Mouse (Mus musculus): ENCODE measurements at regions not wholly inside any gene's neighbourhood (a gene's known extent, or its start where the extent isn't known, plus 50 kb on each side); places are given as distances from the start of the nearest gene placed in this dataset.

GRCm38 (mm10) chr1:57470356-57470755 lies 63.5 kb upstream of the Tyw5 start:
- Histone ChIP-seq H3K27me3 (no peaks in the 10 kb centered on the region), H3K9ac (no peak overlapping the region), H3K4me1 (no peaks in the 10 kb centered on the region), H3K36me3 (no peaks in the 10 kb centered on the region), H3K9me3 (no peaks in the 10 kb centered on the region), H3K4me3 (no peak overlapping the region), H3K27ac (no peak overlapping the region), H3K4me2 (replicated peaks) (no peak overlapping the region)
- 81% methylated on average over 1 of the region's 1 CpGs for WGBS
- no peak for ATAC-seq (ENCODE audit: insufficient number of reproducible peaks, insufficient read depth, low FRiP score, low TSS enrichment)

GRCm38 (mm10) chr1:57472235-57472634 lies 65.3 kb upstream of the Tyw5 start:
- Histone ChIP-seq H3K4me3 (no peak overlapping the region), H3K27ac (no peak overlapping the region), H3K4me2 (replicated peaks) (no peak overlapping the region), H3K27me3 (no peaks in the 10 kb centered on the region), H3K4me1 (peaks cover 3% of the 10 kb centered on the region), H3K9me3 (no peaks in the 10 kb centered on the region), H3K36me3 (no peaks in the 10 kb centered on the region), H3K9ac (no peak overlapping the region)
- 61% methylated on average over 1 of the region's 1 CpGs for WGBS
- no peak for ATAC-seq (ENCODE audit: insufficient number of reproducible peaks, insufficient read depth, low FRiP score, low TSS enrichment)

GRCm38 (mm10) chr1:57477725-57478124 lies 70.8 kb upstream of the Tyw5 start:
- 0 out of 2 replicates have a peak overlapping the region, but pooled peaks have one; percentile 11 for H3K4me2 ChIP-seq (replicated peaks)
- peak overlapping the region; percentile 55; the same call in 1 of the 2 replicates for H3K27ac ChIP-seq
- H3K4me1 ChIP-seq: peaks cover 23% of the 10 kb centered on the region
- no peak for ATAC-seq (ENCODE audit: insufficient number of reproducible peaks, insufficient read depth, low FRiP score, low TSS enrichment)
- 18% methylated on average over 1 of the region's 1 CpGs for WGBS
- no peak overlapping the region for H3K4me3 ChIP-seq
- H3K27me3 ChIP-seq: no peaks in the 10 kb centered on the region
- H3K9ac ChIP-seq: no peak overlapping the region
- H3K36me3 ChIP-seq: no peaks in the 10 kb centered on the region
- H3K9me3 ChIP-seq: no peaks in the 10 kb centered on the region

- H3K27ac ChIP-seq: peak overlapping the region; percentile 55; the same call in 1 of the 2 replicates
These were observed 71.2 kb upstream of the Tyw5 start for GRCm38 (mm10) chr1:57478151-57478550.

GRCm38 (mm10) chr1:57478800-57479199 lies 71.9 kb upstream of the Tyw5 start:
- no peak for ATAC-seq (ENCODE audit: insufficient number of reproducible peaks, insufficient read depth, low FRiP score, low TSS enrichment)
- Histone ChIP-seq H3K9me3 (no peaks in the 10 kb centered on the region), H3K4me3 (no peak overlapping the region), H3K9ac (no peak overlapping the region), H3K4me1 (peaks cover 23% of the 10 kb centered on the region), H3K4me2 (replicated peaks) (no peak overlapping the region), H3K27ac (peak overlapping the region; percentile 60; the same call in 1 of the 2 replicates), H3K36me3 (no peaks in the 10 kb centered on the region), H3K27me3 (no peaks in the 10 kb centered on the region)
- 89% methylated on average over 1 of the region's 1 CpGs for WGBS

More at GRCm38 (mm10) chr1:57478151-57478550, 71.2 kb upstream of the Tyw5 start:
- no peak for ATAC-seq (ENCODE audit: insufficient number of reproducible peaks, insufficient read depth, low FRiP score, low TSS enrichment)
- Histone ChIP-seq H3K4me1 (peaks cover 23% of the 10 kb centered on the region), H3K36me3 (no peaks in the 10 kb centered on the region), H3K4me2 (replicated peaks) (no peak overlapping the region), H3K9ac (no peak overlapping the region), H3K4me3 (no peak overlapping the region), H3K9me3 (no peaks in the 10 kb centered on the region), H3K27me3 (no peaks in the 10 kb centered on the region)
- 36% methylated on average over 2 of the region's 2 CpGs for WGBS

- Histone ChIP-seq H3K4me1 (peaks cover 23% of the 10 kb centered on the region), H3K27ac (no peak overlapping the region), H3K27me3 (no peaks in the 10 kb centered on the region), H3K4me3 (no peak overlapping the region), H3K36me3 (no peaks in the 10 kb centered on the region), H3K9ac (no peak overlapping the region), H3K4me2 (replicated peaks) (no peak overlapping the region), H3K9me3 (no peaks in the 10 kb centered on the region)
- no peak for ATAC-seq (ENCODE audit: insufficient number of reproducible peaks, insufficient read depth, low FRiP score, low TSS enrichment)
- 41% methylated on average over 4 of the region's 4 CpGs for WGBS
These were observed 72.7 kb upstream of the Tyw5 start for GRCm38 (mm10) chr1:57479566-57479965.

GRCm38 (mm10) chr1:57489176-57489575 lies 82.3 kb upstream of the Tyw5 start:
- no peak for ATAC-seq (ENCODE audit: insufficient number of reproducible peaks, insufficient read depth, low FRiP score, low TSS enrichment)
- Histone ChIP-seq H3K27ac (no peak overlapping the region), H3K4me3 (no peak overlapping the region), H3K4me1 (no peaks in the 10 kb centered on the region), H3K9me3 (no peaks in the 10 kb centered on the region), H3K27me3 (no peaks in the 10 kb centered on the region), H3K36me3 (no peaks in the 10 kb centered on the region), H3K9ac (no peak overlapping the region), H3K4me2 (replicated peaks) (no peak overlapping the region)
- 77% methylated on average over 2 of the region's 2 CpGs for WGBS

- H3K36me3 ChIP-seq: no peaks in the 10 kb centered on the region
- no peak overlapping the region for H3K27ac ChIP-seq
- WGBS: 65% methylated on average over 6 of the region's 6 CpGs
- no peak overlapping the region for H3K4me3 ChIP-seq
- H3K4me1 ChIP-seq: no peaks in the 10 kb centered on the region
- H3K4me2 ChIP-seq (replicated peaks): no peak overlapping the region
- no peak for ATAC-seq (ENCODE audit: insufficient number of reproducible peaks, insufficient read depth, low FRiP score, low TSS enrichment)
- no peak overlapping the region for H3K9ac ChIP-seq
- H3K9me3 ChIP-seq: no peaks in the 10 kb centered on the region
- no peaks in the 10 kb centered on the region for H3K27me3 ChIP-seq
These were observed 82.7 kb upstream of the Tyw5 start for GRCm38 (mm10) chr1:57489588-57489987.

GRCm38 (mm10) chr1:57490021-57490420 lies 83.1 kb upstream of the Tyw5 start:
- H3K9me3 ChIP-seq: no peaks in the 10 kb centered on the region
- H3K4me1 ChIP-seq: no peaks in the 10 kb centered on the region
- H3K27me3 ChIP-seq: no peaks in the 10 kb centered on the region
- WGBS: 37% methylated on average over 4 of the region's 4 CpGs
- H3K36me3 ChIP-seq: no peaks in the 10 kb centered on the region
- H3K4me2 ChIP-seq (replicated peaks): no peak overlapping the region
- no peak overlapping the region for H3K9ac ChIP-seq
- no peak overlapping the region for H3K27ac ChIP-seq
- no peak for ATAC-seq (ENCODE audit: insufficient number of reproducible peaks, insufficient read depth, low FRiP score, low TSS enrichment)
- H3K4me3 ChIP-seq: no peak overlapping the region

- Histone ChIP-seq H3K27me3 (no peaks in the 10 kb centered on the region), H3K9ac (no peak overlapping the region), H3K9me3 (no peaks in the 10 kb centered on the region), H3K36me3 (no peaks in the 10 kb centered on the region), H3K4me3 (no peak overlapping the region), H3K4me1 (no peaks in the 10 kb centered on the region), H3K4me2 (replicated peaks) (no peak overlapping the region), H3K27ac (no peak overlapping the region)
- ATAC-seq (ENCODE audit: insufficient number of reproducible peaks, insufficient read depth, low FRiP score, low TSS enrichment): no peak
- 41% methylated on average over 2 of the region's 2 CpGs for WGBS
These were observed 85.8 kb upstream of the Tyw5 start for GRCm38 (mm10) chr1:57492696-57493095.

GRCm38 (mm10) chr1:57497489-57498037 lies 90.7 kb upstream of the Tyw5 start:
- no peak overlapping the region for H3K4me3 ChIP-seq
- WGBS: 65% methylated on average over 8 of the region's 8 CpGs
- H3K9me3 ChIP-seq: no peaks in the 10 kb centered on the region
- H3K4me2 ChIP-seq (replicated peaks): no peak overlapping the region
- H3K27ac ChIP-seq: no peak overlapping the region
- no peaks in the 10 kb centered on the region for H3K4me1 ChIP-seq
- no peaks in the 10 kb centered on the region for H3K27me3 ChIP-seq
- no peak for ATAC-seq (ENCODE audit: insufficient number of reproducible peaks, insufficient read depth, low FRiP score, low TSS enrichment)
- no peak overlapping the region for H3K9ac ChIP-seq
- H3K36me3 ChIP-seq: no peaks in the 10 kb centered on the region

- no peak for ATAC-seq (ENCODE audit: insufficient number of reproducible peaks, insufficient read depth, low FRiP score, low TSS enrichment)
- no peak overlapping the region for H3K4me2 ChIP-seq (replicated peaks)
- 71% methylated on average over 8 of the region's 9 CpGs for WGBS
- no peaks in the 10 kb centered on the region for H3K36me3 ChIP-seq
- H3K27me3 ChIP-seq: no peaks in the 10 kb centered on the region
- no peaks in the 10 kb centered on the region for H3K9me3 ChIP-seq
- H3K4me3 ChIP-seq: no peak overlapping the region
- H3K27ac ChIP-seq: no peak overlapping the region
- H3K4me1 ChIP-seq: no peaks in the 10 kb centered on the region
- no peak overlapping the region for H3K9ac ChIP-seq
These were observed 103.6 kb upstream of the Tyw5 start for GRCm38 (mm10) chr1:57510359-57511120.
